Mouse (Mus musculus): ENCODE measurements around the gene Nckap5. TPM values are rescaled to one million over a fixed set of nuclear protein-coding genes. Genes with fewer than 3 reads are reported as not detected.

The Nckap5 gene
- polyA plus RNA-seq, 1 experiment from 2014 or later, result 4.8 TPM

DNA sequence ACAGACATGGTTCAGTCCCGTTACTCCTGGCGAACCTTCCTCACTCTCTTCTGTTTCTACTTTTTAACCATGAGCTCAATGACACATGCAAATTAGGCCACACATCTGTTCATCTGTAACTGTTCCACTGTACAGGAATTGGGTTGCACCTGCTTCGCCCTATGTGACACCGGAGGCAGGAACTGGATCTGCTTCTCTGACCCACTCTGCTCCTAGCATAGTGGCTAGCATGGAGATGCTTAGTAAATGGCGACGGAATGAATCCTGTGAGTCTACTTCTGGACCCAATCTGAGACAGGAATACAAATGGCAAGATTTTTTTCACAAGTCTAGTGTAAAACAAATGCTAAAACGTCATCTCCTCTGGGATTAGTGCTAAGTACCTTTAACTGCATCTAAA, 663.1 kb downstream of the Nckap5 start:
- no peaks in the 10 kb centered on the region for H3K27me3 ChIP-seq (replicated peaks)
- H3K36me3 ChIP-seq, result no peaks in the 10 kb centered on the region
- H3K4me1 ChIP-seq, result no peaks in the 10 kb centered on the region
- no peak overlapping the region for H3K9ac ChIP-seq
- H3K4me3 ChIP-seq (replicated peaks), result no peak overlapping the region
- no peaks in the 10 kb centered on the region for H3K9me3 ChIP-seq
- 68% methylated on average over 7 of the region's 7 CpGs for WGBS
- H3K4me2 ChIP-seq, result no peak overlapping the region
- H3K27ac ChIP-seq, result no peak overlapping the region
- no peak for ATAC-seq (ENCODE audit: insufficient read depth, low FRiP score, low read depth)

DNA sequence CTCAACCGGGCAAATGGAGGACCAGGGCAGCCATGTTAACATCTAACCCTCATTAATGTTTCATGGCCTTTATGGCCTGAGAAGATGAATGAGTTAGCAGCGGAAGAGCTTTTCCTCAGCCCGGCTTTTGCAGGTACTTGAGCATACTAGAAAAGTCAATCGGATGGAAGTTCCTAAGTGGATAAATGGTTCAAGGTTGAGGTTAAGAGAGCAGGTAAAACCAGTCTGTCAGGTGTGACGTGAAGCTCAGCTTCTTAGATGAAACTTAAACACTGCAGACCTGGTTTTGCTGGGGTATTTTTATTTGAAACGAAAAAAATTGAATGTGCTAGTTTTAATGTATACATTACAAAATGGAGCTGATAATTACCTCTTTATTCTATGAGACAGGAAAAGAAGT, 671.3 kb downstream of the Nckap5 start:
- Histone ChIP-seq H3K36me3 (no peaks in the 10 kb centered on the region), H3K27ac (no peak overlapping the region), H3K4me3 (replicated peaks) (no peak overlapping the region), H3K4me2 (no peak overlapping the region), H3K4me1 (no peaks in the 10 kb centered on the region), H3K9me3 (no peaks in the 10 kb centered on the region), H3K27me3 (replicated peaks) (no peaks in the 10 kb centered on the region), H3K9ac (no peak overlapping the region)
- WGBS, result 50% methylated on average over 6 of the region's 6 CpGs
- no peak for ATAC-seq (ENCODE audit: insufficient read depth, low FRiP score, low read depth)

DNA sequence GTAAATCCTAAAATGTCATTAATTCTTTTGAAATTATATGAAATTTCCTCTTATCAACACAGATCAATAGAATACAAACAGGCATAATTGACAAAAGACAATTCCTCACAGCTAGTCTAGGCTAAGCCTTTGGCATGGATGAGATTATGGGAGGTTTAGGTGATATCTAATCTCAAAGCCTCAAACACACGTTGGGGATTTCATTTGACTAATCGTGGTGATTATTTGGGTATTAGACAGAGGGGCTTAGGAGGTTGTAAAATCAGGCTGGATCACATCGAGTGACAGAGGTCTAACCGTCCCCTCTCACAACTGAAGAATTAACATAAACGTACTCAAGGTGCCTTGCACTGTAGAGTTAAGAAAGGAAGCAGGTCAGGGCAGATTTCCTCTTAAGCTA, 674.8 kb downstream of the Nckap5 start:
- H3K4me3 ChIP-seq (replicated peaks), result no peak overlapping the region
- no peak overlapping the region for H3K9ac ChIP-seq
- H3K4me1 ChIP-seq, result no peaks in the 10 kb centered on the region
- H3K27ac ChIP-seq, result no peak overlapping the region
- 45% methylated on average over 5 of the region's 5 CpGs for WGBS
- H3K27me3 ChIP-seq (replicated peaks), result no peaks in the 10 kb centered on the region
- no peak overlapping the region for H3K4me2 ChIP-seq
- H3K9me3 ChIP-seq, result no peaks in the 10 kb centered on the region
- ATAC-seq (ENCODE audit: insufficient read depth, low FRiP score, low read depth), result no peak
- H3K36me3 ChIP-seq, result no peaks in the 10 kb centered on the region

DNA sequence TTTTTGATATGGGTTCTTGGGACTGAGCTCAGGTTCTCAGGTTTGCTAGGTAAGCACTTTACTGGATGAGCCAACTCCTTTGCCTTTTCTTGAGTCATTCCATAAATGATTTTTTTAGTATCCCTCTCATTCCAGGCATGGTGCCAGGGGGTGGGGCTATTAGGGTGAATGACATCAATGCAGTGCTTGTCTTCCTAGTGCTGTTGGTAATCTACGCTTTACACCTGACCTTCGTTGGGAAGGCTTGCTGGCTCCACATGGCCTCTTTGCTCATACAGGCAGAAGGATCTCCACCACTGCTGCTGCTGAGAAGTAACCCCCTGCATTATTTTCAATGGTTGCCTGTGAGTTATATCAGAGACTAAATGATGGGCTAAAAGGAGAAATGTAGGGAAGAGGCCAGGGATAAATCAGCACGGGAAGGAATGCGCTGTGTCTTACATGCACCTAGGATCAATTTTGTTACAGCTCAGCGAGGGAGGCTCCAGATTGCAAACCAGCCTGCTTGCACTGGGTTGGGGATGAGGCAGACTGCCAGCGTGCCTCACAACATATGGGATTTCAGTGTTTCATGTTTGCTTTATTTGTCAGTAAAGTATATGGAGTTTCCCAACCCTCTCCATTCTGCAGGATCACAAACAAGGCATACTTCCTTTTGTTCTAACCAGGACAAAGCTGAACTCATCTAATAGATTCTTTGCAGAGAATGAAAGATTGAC, 676.9 kb downstream of the Nckap5 start:
- WGBS, result 75% methylated on average over 6 of the region's 6 CpGs
- H3K9ac ChIP-seq, result no peak overlapping the region
- no peak for ATAC-seq (ENCODE audit: insufficient read depth, low FRiP score, low read depth)
- H3K4me1 ChIP-seq, result no peaks in the 10 kb centered on the region
- H3K27me3 ChIP-seq (replicated peaks), result no peaks in the 10 kb centered on the region
- H3K27ac ChIP-seq, result no peak overlapping the region
- H3K4me2 ChIP-seq, result no peak overlapping the region
- H3K4me3 ChIP-seq (replicated peaks), result no peak overlapping the region
- H3K36me3 ChIP-seq, result no peaks in the 10 kb centered on the region
- no peaks in the 10 kb centered on the region for H3K9me3 ChIP-seq

DNA sequence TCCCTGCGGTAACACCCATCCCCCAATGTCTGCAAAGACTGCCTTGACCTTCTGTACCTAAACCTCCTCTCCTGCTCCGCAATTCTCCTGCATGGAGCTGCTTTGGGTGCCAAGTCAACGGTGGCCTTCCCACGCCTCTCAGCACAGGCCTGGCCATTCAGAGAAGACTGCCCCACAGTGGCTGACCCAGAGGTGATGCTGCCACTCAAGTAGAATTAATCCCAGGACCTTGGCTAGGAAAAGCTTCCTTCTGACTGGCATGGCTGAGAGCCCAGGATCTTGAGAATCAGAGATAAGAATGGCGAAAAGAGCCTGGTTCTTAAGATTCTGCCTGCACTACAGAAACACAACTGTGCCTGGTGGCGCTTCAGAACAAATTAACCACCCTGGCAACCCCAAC, 678.4 kb downstream of the Nckap5 start:
- no peaks in the 10 kb centered on the region for H3K27me3 ChIP-seq (replicated peaks)
- no peaks in the 10 kb centered on the region for H3K9me3 ChIP-seq
- no peak overlapping the region for H3K4me3 ChIP-seq (replicated peaks)
- ATAC-seq (ENCODE audit: insufficient read depth, low FRiP score, low read depth), result no peak
- no peak overlapping the region for H3K9ac ChIP-seq
- no peaks in the 10 kb centered on the region for H3K4me1 ChIP-seq
- no peak overlapping the region for H3K4me2 ChIP-seq
- no peak overlapping the region for H3K27ac ChIP-seq
- WGBS, result 77% methylated on average over 6 of the region's 6 CpGs
- H3K36me3 ChIP-seq, result no peaks in the 10 kb centered on the region

DNA sequence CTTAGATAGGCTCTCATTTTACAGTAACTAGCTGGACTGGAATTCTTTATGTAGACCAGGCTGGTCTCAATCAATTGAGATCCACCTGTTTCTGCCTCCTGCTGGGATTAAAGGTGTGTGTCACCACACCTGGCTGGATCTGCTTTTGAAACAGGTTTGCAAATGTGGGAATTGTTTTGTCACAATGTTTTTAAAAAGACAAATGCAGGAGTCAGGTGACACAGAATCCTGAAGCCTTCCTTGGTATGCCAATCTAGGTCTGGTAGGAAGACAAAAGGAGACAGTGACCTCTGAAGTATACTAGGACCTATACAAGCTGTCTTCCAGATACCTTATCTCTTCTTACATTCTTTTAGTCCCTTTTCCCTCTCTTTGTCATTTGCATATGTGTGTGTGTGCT, 680.6 kb downstream of the Nckap5 start:
- no peak for ATAC-seq (ENCODE audit: insufficient read depth, low FRiP score, low read depth)
- Histone ChIP-seq H3K9me3 (no peaks in the 10 kb centered on the region), H3K36me3 (no peaks in the 10 kb centered on the region), H3K27ac (no peak overlapping the region), H3K9ac (no peak overlapping the region), H3K4me2 (no peak overlapping the region), H3K27me3 (replicated peaks) (no peaks in the 10 kb centered on the region), H3K4me3 (replicated peaks) (no peak overlapping the region), H3K4me1 (no peaks in the 10 kb centered on the region)

DNA sequence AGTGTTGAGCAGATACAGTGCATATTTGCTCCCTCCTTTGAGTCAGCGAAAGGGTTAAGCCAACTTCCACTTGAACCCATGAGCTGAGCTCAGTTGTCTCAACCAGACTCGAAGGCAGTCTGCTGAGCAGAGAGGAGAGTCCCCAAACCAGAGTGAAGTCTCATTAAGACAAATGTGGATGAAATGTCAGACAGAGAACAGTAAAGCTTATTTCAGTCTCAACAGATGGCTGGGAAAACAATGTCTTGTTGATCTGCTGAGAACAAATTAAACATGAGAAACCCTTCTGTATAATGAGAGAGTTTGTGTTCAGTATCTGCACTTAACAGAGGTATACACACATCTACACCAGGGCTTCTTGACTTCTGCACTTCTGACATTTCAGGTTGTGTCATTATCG, 694.9 kb downstream of the Nckap5 start:
- Histone ChIP-seq H3K36me3 (no peaks in the 10 kb centered on the region), H3K9me3 (no peaks in the 10 kb centered on the region), H3K27me3 (replicated peaks) (no peaks in the 10 kb centered on the region), H3K9ac (no peak overlapping the region), H3K4me2 (no peak overlapping the region), H3K4me1 (no peaks in the 10 kb centered on the region), H3K27ac (no peak overlapping the region), H3K4me3 (replicated peaks) (no peak overlapping the region)
- WGBS, result 70% methylated on average over 3 of the region's 3 CpGs
- ATAC-seq (ENCODE audit: insufficient read depth, low FRiP score, low read depth), result no peak

DNA sequence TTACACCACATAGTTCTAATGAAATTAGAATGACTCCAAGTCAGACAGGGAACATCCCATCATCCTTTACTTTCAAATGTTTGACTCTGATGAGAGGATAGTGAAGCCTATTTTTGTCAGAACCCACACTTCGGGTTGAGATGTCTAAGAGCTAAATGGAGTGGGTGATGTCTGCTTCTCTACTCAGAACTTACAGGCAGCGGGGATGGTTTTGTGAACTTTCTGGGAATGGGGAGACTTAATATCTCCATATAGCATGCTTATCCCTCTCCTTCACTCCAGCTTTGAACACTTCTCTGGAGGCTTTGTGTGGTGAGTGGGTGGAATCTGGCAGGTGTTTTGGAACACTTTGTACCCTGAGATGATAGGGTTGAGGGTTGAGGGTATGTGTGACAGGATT, 698.3 kb downstream of the Nckap5 start:
- Histone ChIP-seq H3K27me3 (replicated peaks) (no peaks in the 10 kb centered on the region), H3K27ac (no peak overlapping the region), H3K4me1 (no peaks in the 10 kb centered on the region), H3K4me2 (no peak overlapping the region), H3K36me3 (no peaks in the 10 kb centered on the region), H3K4me3 (replicated peaks) (no peak overlapping the region), H3K9ac (no peak overlapping the region), H3K9me3 (no peaks in the 10 kb centered on the region)
- no peak for ATAC-seq (ENCODE audit: insufficient read depth, low FRiP score, low read depth)
- WGBS, result 85% methylated on average over 2 of the region's 2 CpGs

DNA sequence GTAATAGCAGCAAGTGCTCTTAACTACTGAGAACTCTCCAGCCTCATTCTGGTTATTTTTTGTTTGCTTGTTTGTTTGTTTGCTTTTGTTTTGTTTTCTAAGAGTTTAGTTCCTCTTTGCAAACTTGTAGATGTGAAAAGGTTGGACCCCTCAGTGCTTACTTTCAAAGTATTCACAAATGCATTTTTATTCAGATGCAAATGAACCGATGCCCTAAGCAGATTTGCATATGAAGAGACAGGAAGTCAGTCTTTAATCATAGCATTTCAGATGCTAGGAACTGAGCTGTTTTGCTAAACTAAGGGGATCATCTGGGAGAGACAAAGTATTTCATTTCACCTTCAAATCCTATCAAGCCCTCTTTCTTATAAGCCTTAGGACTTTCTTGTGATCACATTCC, 701.5 kb downstream of the Nckap5 start:
- no peak overlapping the region for H3K4me2 ChIP-seq

DNA sequence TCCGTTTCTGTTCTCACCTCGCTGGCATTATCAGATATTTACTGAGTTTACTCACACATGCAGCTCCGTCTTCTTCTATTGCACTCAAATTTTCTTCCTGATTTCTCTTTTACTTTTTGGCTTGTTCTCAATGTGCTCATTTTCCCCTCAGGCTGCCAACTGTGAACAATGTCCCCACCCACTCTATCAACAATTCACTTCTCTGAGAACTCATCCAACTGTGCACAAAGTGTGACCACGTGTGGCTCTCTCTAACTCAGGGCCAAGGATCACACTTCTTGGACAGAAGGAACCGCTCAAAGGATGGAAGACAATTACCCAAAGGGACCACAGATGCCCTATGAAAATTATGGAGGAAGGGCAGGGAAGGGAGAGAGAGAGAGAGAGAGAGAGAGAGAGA, 707.5 kb downstream of the Nckap5 start:
- no peaks in the 10 kb centered on the region for H3K9me3 ChIP-seq
- WGBS, result 69% methylated on average over 5 of the region's 5 CpGs
- no peak overlapping the region for H3K4me2 ChIP-seq
- H3K36me3 ChIP-seq, result no peaks in the 10 kb centered on the region
- H3K9ac ChIP-seq, result no peak overlapping the region
- no peak for ATAC-seq (ENCODE audit: insufficient read depth, low FRiP score, low read depth)
- H3K27me3 ChIP-seq (replicated peaks), result no peaks in the 10 kb centered on the region
- no peak overlapping the region for H3K4me3 ChIP-seq (replicated peaks)
- no peak overlapping the region for H3K27ac ChIP-seq
- H3K4me1 ChIP-seq, result no peaks in the 10 kb centered on the region

More for the DNA sequence above, 701.5 kb downstream of the Nckap5 start:
- H3K27me3 ChIP-seq (replicated peaks), result no peaks in the 10 kb centered on the region
- no peak overlapping the region for H3K27ac ChIP-seq
- H3K4me3 ChIP-seq (replicated peaks), result no peak overlapping the region
- H3K9ac ChIP-seq, result no peak overlapping the region
- 40% methylated on average over 1 of the region's 1 CpGs for WGBS
- H3K4me1 ChIP-seq, result no peaks in the 10 kb centered on the region
- no peak for ATAC-seq (ENCODE audit: insufficient read depth, low FRiP score, low read depth)
- no peaks in the 10 kb centered on the region for H3K36me3 ChIP-seq
- H3K9me3 ChIP-seq, result no peaks in the 10 kb centered on the region

DNA sequence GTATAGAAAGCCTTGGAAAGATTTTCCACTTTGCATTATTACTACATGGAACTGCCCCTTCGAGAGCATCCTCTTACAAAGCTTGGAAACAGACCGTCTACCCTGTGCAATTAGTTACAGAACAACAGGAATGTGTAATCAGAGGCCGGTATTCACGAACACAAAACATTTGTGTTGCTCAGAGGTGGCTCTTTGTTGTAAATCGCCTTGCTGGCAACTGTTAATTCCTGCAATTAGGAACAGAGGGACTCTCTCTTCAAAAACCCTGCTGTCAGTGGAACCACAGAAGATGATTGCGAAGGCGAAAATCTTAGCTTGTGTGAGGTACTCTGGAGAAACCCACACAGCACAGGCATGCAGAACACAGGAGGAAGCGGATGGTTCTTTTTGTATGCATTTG, 710.1 kb downstream of the Nckap5 start:
- no peaks in the 10 kb centered on the region for H3K9me3 ChIP-seq
- no peak for ATAC-seq (ENCODE audit: insufficient read depth, low FRiP score, low read depth)
- no peak overlapping the region for H3K27ac ChIP-seq
- no peaks in the 10 kb centered on the region for H3K36me3 ChIP-seq
- 72% methylated on average over 8 of the region's 8 CpGs for WGBS
- no peak overlapping the region for H3K4me2 ChIP-seq
- H3K4me3 ChIP-seq (replicated peaks), result no peak overlapping the region
- H3K27me3 ChIP-seq (replicated peaks), result no peaks in the 10 kb centered on the region
- H3K9ac ChIP-seq, result no peak overlapping the region
- no peaks in the 10 kb centered on the region for H3K4me1 ChIP-seq

DNA sequence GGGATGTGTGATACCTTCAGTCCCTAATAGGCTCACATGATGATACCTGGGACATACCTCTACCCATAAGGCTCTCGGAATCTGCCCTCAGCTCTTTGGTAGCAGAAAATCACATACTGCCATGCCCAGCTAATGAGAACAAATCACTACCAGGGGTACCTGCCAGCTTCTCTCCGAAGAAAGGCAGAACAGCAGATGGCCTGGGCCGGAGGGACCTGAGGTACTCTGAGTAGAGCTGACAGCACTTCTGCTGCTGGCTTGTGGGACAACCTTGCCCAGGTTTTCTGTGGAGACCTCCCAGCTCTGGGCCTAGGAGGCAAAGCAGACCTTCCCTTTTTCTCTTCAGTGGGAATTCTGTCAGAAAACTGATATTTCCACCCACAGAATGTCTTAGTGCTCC, 714.6 kb downstream of the Nckap5 start:
- H3K9ac ChIP-seq, result no peak overlapping the region
- no peak for ATAC-seq (ENCODE audit: insufficient read depth, low FRiP score, low read depth)
- WGBS, result 78% methylated on average over 3 of the region's 3 CpGs

DNA sequence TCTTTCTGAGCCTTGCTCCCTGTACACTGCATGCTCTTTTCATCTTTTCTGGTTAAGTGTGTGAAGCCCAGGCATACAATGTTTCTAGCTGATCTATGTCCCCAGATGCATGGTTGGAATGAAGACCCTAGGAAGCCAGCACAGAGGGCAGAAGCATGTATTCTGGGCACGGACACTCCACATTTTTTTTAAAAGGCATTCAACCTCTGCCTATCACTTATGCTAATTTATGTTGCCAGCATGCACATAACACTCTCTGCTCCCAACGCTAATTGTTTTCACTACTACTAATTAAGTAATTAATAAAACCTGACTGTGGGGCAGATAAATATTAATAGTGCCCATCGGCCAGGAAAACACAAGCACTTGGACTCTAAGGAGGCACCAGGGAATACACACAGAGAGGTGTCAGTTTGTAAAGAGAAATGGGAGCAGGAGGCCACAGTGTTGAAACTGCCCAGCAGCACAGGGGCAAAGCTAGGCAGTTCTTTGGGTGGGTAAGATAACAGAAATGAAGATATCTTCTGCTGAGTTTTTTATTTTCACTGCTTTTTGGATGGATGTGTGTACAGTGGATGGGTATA, 724.8 kb downstream of the Nckap5 start:
- Histone ChIP-seq H3K27ac (no peak overlapping the region), H3K27me3 (replicated peaks) (no peaks in the 10 kb centered on the region), H3K9ac (no peak overlapping the region), H3K4me3 (replicated peaks) (no peak overlapping the region), H3K9me3 (no peaks in the 10 kb centered on the region), H3K36me3 (no peaks in the 10 kb centered on the region), H3K4me2 (no peak overlapping the region), H3K4me1 (no peaks in the 10 kb centered on the region)
- 78% methylated on average over 3 of the region's 3 CpGs for WGBS
- no peak for ATAC-seq (ENCODE audit: insufficient read depth, low FRiP score, low read depth)

More for the DNA sequence above, 714.6 kb downstream of the Nckap5 start:
- Histone ChIP-seq H3K4me2 (no peak overlapping the region), H3K36me3 (no peaks in the 10 kb centered on the region), H3K27me3 (replicated peaks) (no peaks in the 10 kb centered on the region), H3K9me3 (no peaks in the 10 kb centered on the region), H3K4me3 (replicated peaks) (no peak overlapping the region), H3K27ac (no peak overlapping the region), H3K4me1 (no peaks in the 10 kb centered on the region)
